In the genomic region with DNA sequence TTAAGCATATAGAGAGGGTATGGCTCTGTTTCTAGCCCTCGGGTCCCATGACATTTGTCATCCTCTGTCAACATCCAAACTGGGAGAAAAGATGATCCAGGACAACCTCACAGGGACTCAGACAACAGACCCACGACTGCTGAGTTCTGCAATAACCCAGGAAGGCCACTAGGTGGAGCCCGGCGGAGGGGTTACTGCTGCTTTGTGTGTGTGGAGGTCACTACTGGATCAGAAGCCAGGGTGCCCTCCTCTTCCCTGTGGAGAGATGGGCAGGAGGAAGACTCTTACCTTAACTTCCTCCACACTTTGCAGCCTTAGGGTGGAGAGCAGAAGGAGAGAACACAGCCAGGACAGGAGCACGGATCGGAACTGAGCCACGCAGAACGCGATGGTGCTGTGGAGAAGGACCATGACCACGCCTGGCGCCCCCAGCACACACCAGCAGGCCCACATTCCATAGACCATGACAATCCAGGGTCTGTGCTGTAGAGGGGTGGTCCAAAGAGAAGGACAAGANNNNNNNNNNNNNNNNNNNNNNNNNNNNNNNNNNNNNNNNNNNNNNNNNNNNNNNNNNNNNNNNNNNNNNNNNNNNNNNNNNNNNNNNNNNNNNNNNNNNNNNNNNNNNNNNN, we compare ENCODE assay signal across 8 mouse cellular contexts. TPM values are rescaled to one million over a fixed set of nuclear protein-coding genes. Genes with fewer than 3 reads are reported as not detected.
DNase-seq lines count a peak whose midpoint lies in the region; ATAC-seq and TF ChIP-seq lines count a peak whose summit lies in the region.

No protein-coding gene starts in this region.

- H3K36me3 ChIP-seq in liver, embryonic 11.5 days (ENCODE audit: control insufficient read depth, insufficient read depth, low read length) = no peaks in the 10 kb centered on the region
- no peaks in the 10 kb centered on the region for H3K36me3 ChIP-seq in testis, adult 2 months (ENCODE audit: control insufficient read depth, insufficient read depth, low read length)

- DNase-seq in A20 (ENCODE audit: low read depth, low spot score) = peak; percentile 42
- DNase-seq in adrenal gland, adult (ENCODE audit: inconsistent age in 2 of 2, low spot score in 1 of 2) = peak; percentile 54 to 85
- DNase-seq in embryo, embryonic 10 days (ENCODE audit: low spot score) = peak; percentile 62
- peak; percentile 38 for DNase-seq in kidney, adult 18-20 months
- peak; percentile 60 for DNase-seq in liver, embryonic 11.5 days (ENCODE audit: low spot score)
- peak; percentile 68 for DNase-seq in neural tube, embryonic 10.5 days (ENCODE audit: extremely low spot score, low spot score)

- peak; percentile 93 for ATAC-seq in granulocyte monocyte progenitor cell, adult 5-6 weeks (replicated peaks; ENCODE audit: poor library complexity, severe bottlenecking)
- ATAC-seq in liver, embryonic 11.5 days (replicated peaks; ENCODE audit: low FRiP score) = peak; percentile 64; the same call in 1 of the 2 replicates

- no peak overlapping the region for H3K27ac ChIP-seq in liver, embryonic 11.5 days (ENCODE audit: low read depth, low read length)
- no peak overlapping the region for H3K27ac ChIP-seq in testis, adult 2 months (ENCODE audit: control insufficient read depth, insufficient read depth, low read depth, low read length)

- WGBS in liver, embryonic 11.5 days = 48% methylated on average over 11 of the region's 11 CpGs

- peak; percentile 81; the same call in 1 of the 2 replicates for TF ChIP-seq CTCF in testis, adult 2 months (IDR thresholded peaks at IDR 0.05; ENCODE audit: control insufficient read depth, insufficient read depth, insufficient replicate concordance, low read depth, low read length)

- no peak overlapping the region for H3K9ac ChIP-seq in liver, embryonic 11.5 days (ENCODE audit: low read depth, low read length)

- no peaks in the 10 kb centered on the region for H3K27me3 ChIP-seq in liver, embryonic 11.5 days (replicated peaks; ENCODE audit: control insufficient read depth, insufficient read depth, low read length)
- H3K27me3 ChIP-seq in testis, adult 2 months (ENCODE audit: control insufficient read depth, insufficient read depth, low read length) = no peaks in the 10 kb centered on the region

- no peak for TF ChIP-seq POLR2A in testis, adult 2 months (IDR thresholded peaks at IDR 0.05; ENCODE audit: control insufficient read depth, low read depth, low read length)

- H3K4me1 ChIP-seq in liver, embryonic 11.5 days (replicated peaks; ENCODE audit: control insufficient read depth, insufficient read depth, low read length) = no peaks in the 10 kb centered on the region
- H3K4me1 ChIP-seq in testis, adult 2 months (ENCODE audit: control insufficient read depth, insufficient read depth, low read length) = peaks cover 3% of the 10 kb centered on the region; the same call in 1 of the 2 replicates

- H3K9me3 ChIP-seq in liver, embryonic 11.5 days (ENCODE audit: control insufficient read depth, low read length) = no peaks in the 10 kb centered on the region

- no peak overlapping the region for H3K4me3 ChIP-seq in liver, embryonic 11.5 days (ENCODE audit: low read depth, low read length)
- H3K4me3 ChIP-seq in testis, adult 2 months (ENCODE audit: control insufficient read depth, low read depth, low read length) = peak overlapping the region; percentile 61

- no peak overlapping the region for H3K4me2 ChIP-seq in liver, embryonic 11.5 days

RNA-seq across cellular contexts. Expression of gene Hhat, which starts 43.9 kb away (rescaled TPM):
- total RNA-seq in granulocyte monocyte progenitor cell, adult 5-6 weeks (2014; fragmentation: Nextera tagmentation) = 1.0 and 2.1 TPM in 2 replicates
- 1.6 and 2.4 TPM in 2 replicates for total RNA-seq in granulocyte monocyte progenitor cell, adult 5-6 weeks (2017)
- 3.8 and 4.3 TPM in 2 replicates for polyA plus RNA-seq in liver, embryonic 11.5 days (2014; fragmentation: Nextera tagmentation; extraction: Ambion mirVana)
- 4.0 and 4.4 TPM in 2 replicates for polyA plus RNA-seq in testis, adult 2 months (2012; rRNA removed)
